ENCODE assay signal across 24 mouse cellular contexts in genomic region chr17:14921582-14921981, GRCm38 (mm10). TPM values are rescaled to one million over a fixed set of nuclear protein-coding genes. Genes with fewer than 3 reads are reported as not detected.
"Had no signal": no experiment of that assay in that cellular context is flagged by ENCODE, and none has a peak within 500 bp of the region (broad histone marks: within the 10 kb centered on the region; RNA-seq: fewer than 3 reads in every experiment).

No protein-coding gene starts in this region.

- H3K4me3 ChIP-seq: left cerebral cortex, adult 2 months; limb, embryonic 12.5 days; limb, embryonic 15.5 days; midbrain, embryonic 12.5 days; midbrain, embryonic 15.5 days; neural tube, embryonic 12.5 days; neural tube, embryonic 15.5 days had no signal

- H3K9me3 ChIP-seq: limb, embryonic 12.5 days; limb, embryonic 15.5 days; midbrain, embryonic 12.5 days; midbrain, embryonic 15.5 days; neural tube, embryonic 12.5 days; neural tube, embryonic 15.5 days had no signal

- H3K27me3 ChIP-seq: limb, embryonic 15.5 days; midbrain, embryonic 12.5 days; midbrain, embryonic 15.5 days; neural tube, embryonic 12.5 days; neural tube, embryonic 15.5 days had no signal

- H3K27ac ChIP-seq: kidney, postnatal 0 days; left cerebral cortex, adult 2 months; limb, embryonic 12.5 days; limb, embryonic 15.5 days; liver, embryonic 14.5 days; macrophage; midbrain, embryonic 12.5 days; midbrain, embryonic 15.5 days; neural tube, embryonic 12.5 days; neural tube, embryonic 15.5 days; stomach, postnatal 0 days had no signal

- DNase-seq: kidney, adult 2 months; kidney, postnatal 36 days; liver, postnatal 0 days; lung, embryonic 14.5 days; right cerebral cortex, adult 18-20 months; right cerebral cortex, postnatal 14 days; right cerebral cortex, postnatal 4 days had no signal

- ATAC-seq: intestine, postnatal 0 days; liver, postnatal 0 days; lung, postnatal 0 days; midbrain, embryonic 15.5 days had no signal

- H3K4me1 ChIP-seq: limb, embryonic 12.5 days; limb, embryonic 15.5 days; midbrain, embryonic 12.5 days; midbrain, embryonic 15.5 days; neural tube, embryonic 12.5 days; neural tube, embryonic 15.5 days had no signal

- H3K36me3 ChIP-seq: limb, embryonic 12.5 days; limb, embryonic 15.5 days; midbrain, embryonic 12.5 days; midbrain, embryonic 15.5 days; neural tube, embryonic 12.5 days; neural tube, embryonic 15.5 days had no signal

RNA-seq across cellular contexts. Expression of gene Gm3417, which starts 57.0 kb away (rescaled TPM):
- total RNA-seq: layer of hippocampus, postnatal 25 days; left cerebral cortex, adult 2 months; left cerebral cortex, postnatal 36 days had no signal
- polyA plus RNA-seq: intestine, embryonic 14.5 days; kidney, embryonic 14.5 days; limb, embryonic 12.5 days; limb, embryonic 15.5 days; lung, embryonic 14.5 days; macrophage; midbrain, embryonic 15.5 days; neural tube, embryonic 15.5 days had no signal
